Mouse (Mus musculus): Measurements from ENCODE around the gene Lrrk1. TPM values are rescaled to one million over a fixed set of nuclear protein-coding genes. Genes with fewer than 3 reads are reported as not detected.

The Lrrk1 gene
- total RNA-seq, 1 experiment = 7.4 TPM

- no peak overlapping the region for H3K27ac ChIP-seq (ENCODE audit: insufficient read depth, low read depth, low read length, poor library complexity, severe bottlenecking)
- H3K4me3 ChIP-seq (ENCODE audit: insufficient read depth in 1 of 2, low read depth in 1 of 2, low read length in 2 of 2, poor library complexity in 1 of 2, severe bottlenecking in 1 of 2) = no peak overlapping the region
- DNase-seq (ENCODE audit: low read depth, low spot score) = no peak
- H3K4me1 ChIP-seq (ENCODE audit: control insufficient read depth in 2 of 2, insufficient read depth in 2 of 2, low read length in 2 of 2, poor library complexity in 1 of 2) = no peaks in the 10 kb centered on the region
- no peak overlapping the region for H3K9ac ChIP-seq (ENCODE audit: insufficient read depth, low read depth, low read length, poor library complexity, severe bottlenecking)
- in situ Hi-C loops (cut with MboI; ENCODE audit: low sequenced_read_pairs in 2 of 2, unreplicated experiment in 2 of 2) = no loop called here
- no peaks in the 10 kb centered on the region for H3K9me3 ChIP-seq (ENCODE audit: control insufficient read depth, insufficient read depth, low read depth, low read length)
- H3K36me3 ChIP-seq (ENCODE audit: control insufficient read depth, insufficient read depth, low read length, poor library complexity, severe bottlenecking) = no peaks in the 10 kb centered on the region
- TF ChIP-seq CHD2 (IDR thresholded peaks at IDR 0.05; ENCODE audit: low read depth, low read length) = no peak
- no peak for TF ChIP-seq ZC3H11A (IDR thresholded peaks at IDR 0.05; ENCODE audit: borderline replicate concordance, low read depth, low read length)
- no peak for TF ChIP-seq HCFC1 (IDR thresholded peaks at IDR 0.05; ENCODE audit: borderline replicate concordance, insufficient read depth, low read length)
- no peak for TF ChIP-seq MAFK (IDR thresholded peaks at IDR 0.05; ENCODE audit: insufficient read depth, low read depth, low read length)
- no peak for TF ChIP-seq ZNF384 (IDR thresholded peaks at IDR 0.05; ENCODE audit: low read depth, low read length)
These were observed 187.8 kb downstream of the Lrrk1 start for GRCm38 (mm10) chr7:66200383-66200782.

- DNase-seq (ENCODE audit: low read depth, low spot score) = no peak
- H3K9ac ChIP-seq (ENCODE audit: insufficient read depth, low read depth, low read length, poor library complexity, severe bottlenecking) = no peak overlapping the region
- no peaks in the 10 kb centered on the region for H3K9me3 ChIP-seq (ENCODE audit: control insufficient read depth, insufficient read depth, low read depth, low read length)
- H3K4me1 ChIP-seq (ENCODE audit: control insufficient read depth in 2 of 2, insufficient read depth in 2 of 2, low read length in 2 of 2, poor library complexity in 1 of 2) = no peaks in the 10 kb centered on the region
- H3K4me3 ChIP-seq (ENCODE audit: insufficient read depth in 1 of 2, low read depth in 1 of 2, low read length in 2 of 2, poor library complexity in 1 of 2, severe bottlenecking in 1 of 2) = no peak overlapping the region
- TF ChIP-seq CHD2 (IDR thresholded peaks at IDR 0.05; ENCODE audit: low read depth, low read length) = no peak
- TF ChIP-seq MAFK (IDR thresholded peaks at IDR 0.05; ENCODE audit: insufficient read depth, low read depth, low read length) = no peak
- TF ChIP-seq ZC3H11A (IDR thresholded peaks at IDR 0.05; ENCODE audit: borderline replicate concordance, low read depth, low read length) = no peak
- TF ChIP-seq HCFC1 (IDR thresholded peaks at IDR 0.05; ENCODE audit: borderline replicate concordance, insufficient read depth, low read length) = no peak
- no peak for TF ChIP-seq ZNF384 (IDR thresholded peaks at IDR 0.05; ENCODE audit: low read depth, low read length)
- no peak overlapping the region for H3K27ac ChIP-seq (ENCODE audit: insufficient read depth, low read depth, low read length, poor library complexity, severe bottlenecking)
- in situ Hi-C loops (cut with MboI; ENCODE audit: low sequenced_read_pairs in 2 of 2, unreplicated experiment in 2 of 2) = no loop called here
- H3K36me3 ChIP-seq (ENCODE audit: control insufficient read depth, insufficient read depth, low read length, poor library complexity, severe bottlenecking) = no peaks in the 10 kb centered on the region
These were observed 188.7 kb downstream of the Lrrk1 start for GRCm38 (mm10) chr7:66199391-66199831.

- in situ Hi-C loops (cut with MboI; ENCODE audit: low sequenced_read_pairs in 2 of 2, unreplicated experiment in 2 of 2) = no loop called here
- TF ChIP-seq MAFK (IDR thresholded peaks at IDR 0.05; ENCODE audit: insufficient read depth, low read depth, low read length) (no peak), ZC3H11A (IDR thresholded peaks at IDR 0.05; ENCODE audit: borderline replicate concordance, low read depth, low read length) (no peak), ZNF384 (IDR thresholded peaks at IDR 0.05; ENCODE audit: low read depth, low read length) (no peak), CHD2 (IDR thresholded peaks at IDR 0.05; ENCODE audit: low read depth, low read length) (no peak), HCFC1 (IDR thresholded peaks at IDR 0.05; ENCODE audit: borderline replicate concordance, insufficient read depth, low read length) (no peak)
These were observed 189.7 kb downstream of the Lrrk1 start for GRCm38 (mm10) chr7:66198416-66198815.

GRCm38 (mm10) chr7:66196609-66197445 is 191.3 kb downstream of the Lrrk1 start:
- no peak overlapping the region for H3K27ac ChIP-seq (ENCODE audit: insufficient read depth, low read depth, low read length, poor library complexity, severe bottlenecking)
- no peak overlapping the region for H3K4me3 ChIP-seq (ENCODE audit: insufficient read depth in 1 of 2, low read depth in 1 of 2, low read length in 2 of 2, poor library complexity in 1 of 2, severe bottlenecking in 1 of 2)
- H3K36me3 ChIP-seq (ENCODE audit: control insufficient read depth, insufficient read depth, low read length, poor library complexity, severe bottlenecking) = no peaks in the 10 kb centered on the region
- no peaks in the 10 kb centered on the region for H3K9me3 ChIP-seq (ENCODE audit: control insufficient read depth, insufficient read depth, low read depth, low read length)
- TF ChIP-seq ZNF384 (IDR thresholded peaks at IDR 0.05; ENCODE audit: low read depth, low read length) (no peak), MAFK (IDR thresholded peaks at IDR 0.05; ENCODE audit: insufficient read depth, low read depth, low read length) (no peak), HCFC1 (IDR thresholded peaks at IDR 0.05; ENCODE audit: borderline replicate concordance, insufficient read depth, low read length) (no peak), ZC3H11A (IDR thresholded peaks at IDR 0.05; ENCODE audit: borderline replicate concordance, low read depth, low read length) (no peak), CHD2 (IDR thresholded peaks at IDR 0.05; ENCODE audit: low read depth, low read length) (no peak)
- no peaks in the 10 kb centered on the region for H3K4me1 ChIP-seq (ENCODE audit: control insufficient read depth in 2 of 2, insufficient read depth in 2 of 2, low read length in 2 of 2, poor library complexity in 1 of 2)
- no peak for DNase-seq (ENCODE audit: low read depth, low spot score)
- in situ Hi-C loops (cut with MboI; ENCODE audit: low sequenced_read_pairs in 2 of 2, unreplicated experiment in 2 of 2) = no loop called here
- H3K9ac ChIP-seq (ENCODE audit: insufficient read depth, low read depth, low read length, poor library complexity, severe bottlenecking) = no peak overlapping the region

More at GRCm38 (mm10) chr7:66198416-66198815, 189.7 kb downstream of the Lrrk1 start:
- no peaks in the 10 kb centered on the region for H3K36me3 ChIP-seq (ENCODE audit: control insufficient read depth, insufficient read depth, low read length, poor library complexity, severe bottlenecking)
- H3K4me1 ChIP-seq (ENCODE audit: control insufficient read depth in 2 of 2, insufficient read depth in 2 of 2, low read length in 2 of 2, poor library complexity in 1 of 2) = no peaks in the 10 kb centered on the region
- H3K27ac ChIP-seq (ENCODE audit: insufficient read depth, low read depth, low read length, poor library complexity, severe bottlenecking) = no peak overlapping the region
- no peaks in the 10 kb centered on the region for H3K9me3 ChIP-seq (ENCODE audit: control insufficient read depth, insufficient read depth, low read depth, low read length)
- H3K4me3 ChIP-seq (ENCODE audit: insufficient read depth in 1 of 2, low read depth in 1 of 2, low read length in 2 of 2, poor library complexity in 1 of 2, severe bottlenecking in 1 of 2) = no peak overlapping the region
- no peak overlapping the region for H3K9ac ChIP-seq (ENCODE audit: insufficient read depth, low read depth, low read length, poor library complexity, severe bottlenecking)
- DNase-seq (ENCODE audit: low read depth, low spot score) = no peak

All from ES-E14 (cell line).